Mouse (Mus musculus) CH12.LX (cell line): ENCODE measurements around the gene Pole2.

Experiments
- CTCF ChIP-seq, 2 experiments: IDR thresholded peaks in 1 of 2; conservative IDR thresholded peaks in 1 of 2; 2 replicates each; pipeline ENCODE4 v1.5.1; 2011 to 2012; ENCODE audit warnings: low read depth in 2 of 2, low read length in 2 of 2, improper control_type of control experiment in 1 of 2, inconsistent platforms in 1 of 2, mild to moderate bottlenecking in 1 of 2, moderate library complexity in 1 of 2
- ELF1 ChIP-seq: IDR thresholded peaks from 2 replicates; pipeline ENCODE4 v1.6.1; 2014; ENCODE audit warnings: low read depth, mild to moderate bottlenecking, inconsistent platforms, low read length, improper control_type of control experiment
- MAX ChIP-seq: IDR thresholded peaks from 2 replicates; pipeline ENCODE4 v1.6.1; 2011; ENCODE audit warnings: low read length, improper control_type of control experiment
- MXI1 ChIP-seq: IDR thresholded peaks from 2 replicates; pipeline ENCODE4 v1.6.1; 2011; ENCODE audit warnings: mild to moderate bottlenecking, low read depth, low read length, improper control_type of control experiment
- POLR2A ChIP-seq: IDR thresholded peaks from 2 replicates; pipeline ENCODE4 v1.6.1; 2011; ENCODE audit warnings: low read depth, mild to moderate bottlenecking, improper control_type of control experiment, low read length
- TBP ChIP-seq: conservative IDR thresholded peaks from 2 replicates; pipeline ENCODE4 v1.6.1; 2011; ENCODE audit warnings: low read depth, low read length, improper control_type of control experiment
- TCF12 ChIP-seq: IDR thresholded peaks from 2 replicates; pipeline ENCODE4 v1.6.1; 2014; ENCODE audit warnings: low read depth, mild to moderate bottlenecking, inconsistent platforms, low read length, improper control_type of control experiment
- USF1 ChIP-seq: IDR thresholded peaks from 2 replicates; pipeline ENCODE4 v1.6.1; 2014; ENCODE audit warnings: low read depth, mild to moderate bottlenecking, inconsistent platforms, low read length, improper control_type of control experiment
- USF2 ChIP-seq: conservative IDR thresholded peaks from 2 replicates; pipeline ENCODE4 v1.6.1; 2011; ENCODE audit warnings: low read depth, low read length, improper control_type of control experiment
- ZKSCAN1 ChIP-seq: IDR thresholded peaks from 2 replicates; pipeline ENCODE4 v1.6.1; 2012; ENCODE audit warnings: low read depth, inconsistent platforms, low read length, improper control_type of control experiment, borderline replicate concordance

DNA sequence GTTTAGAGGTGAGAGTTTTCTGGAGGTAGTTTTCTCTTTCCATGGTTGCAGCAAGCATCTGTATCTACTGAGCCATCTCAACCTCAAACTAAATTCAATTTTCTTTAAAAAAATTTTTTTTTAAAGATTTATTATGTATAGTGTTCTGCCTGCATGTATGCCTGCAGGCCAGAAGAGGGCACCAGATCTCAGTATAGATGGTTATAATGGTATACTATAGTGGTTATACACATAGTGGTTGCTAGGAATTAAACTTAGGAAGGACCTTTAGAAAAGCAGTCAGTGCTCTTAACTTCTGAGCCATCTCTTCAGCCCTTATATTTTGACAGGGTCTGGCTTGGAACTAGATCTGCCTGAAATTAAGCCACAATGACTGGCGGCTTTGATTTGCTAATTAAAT lies 37.5 kb downstream of the Pole2 start:
- TF ChIP-seq MAX (no peak), ZKSCAN1 (no peak), USF2 (no peak), USF1 (no peak), TBP (no peak), TCF12 (no peak), POLR2A (no peak), MXI1 (no peak), CTCF (conservative IDR thresholded peaks at IDR 0.05 in 1 of 2, IDR thresholded peaks at IDR 0.05 in 1 of 2; ENCODE audit: low read depth in 2 of 2, low read length in 2 of 2) (peak in 1 of 2 experiments; percentile 54; a peak in 2 of 4 replicates), ELF1 (no peak)
